Mouse (Mus musculus) lung, adult 2 months (tissue): ENCODE measurements around the gene Tbc1d10b.

Experiments used
- CTCF ChIP-seq: fragments of 200-500 bp; IDR thresholded peaks from 2 replicates; pipeline ENCODE4 v1.5.1; 2011; ENCODE audit warnings: mild to moderate bottlenecking, low read length, control low read depth; ENCODE audit not compliant: insufficient read depth
- POLR2A ChIP-seq: fragments of 200-500 bp; IDR thresholded peaks from 2 replicates; pipeline ENCODE4 v1.6.1; 2011; ENCODE audit warnings: low read depth, mild to moderate bottlenecking, control low read depth, low read length, borderline replicate concordance; ENCODE audit errors: extremely low read depth

DNA sequence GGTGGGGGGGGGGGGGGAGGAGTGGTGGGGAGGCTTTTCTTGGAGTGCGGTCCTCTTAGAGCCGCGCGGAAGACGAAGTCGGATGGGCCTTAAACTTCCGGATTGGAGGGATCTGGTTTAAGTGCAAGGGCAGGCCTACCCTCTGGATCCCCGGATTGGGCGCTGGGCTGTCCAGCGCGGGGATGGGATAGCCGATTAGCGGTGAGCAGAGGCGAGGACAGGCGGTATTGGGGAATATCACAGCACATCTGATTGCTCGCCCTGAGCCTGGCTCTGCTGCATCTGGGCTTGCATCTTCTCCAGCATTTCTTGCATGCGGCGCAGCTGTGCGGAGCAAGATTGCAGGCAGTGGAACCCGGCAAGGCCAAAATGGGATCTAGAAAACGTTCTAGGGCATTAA, 6.3 kb upstream of the Tbc1d10b start:
- TF ChIP-seq POLR2A (no peak), CTCF (no peak)
